Mouse (Mus musculus) spleen, adult 2 months (tissue): ENCODE results near the gene Slc2a13. TPM values are rescaled to one million over a fixed set of nuclear protein-coding genes. Genes with fewer than 3 reads are reported as not detected.

Experiments
- DNase-seq, 2 experiments: peaks; one replicate each; pipeline versions ENCODE4 v3.0.0 to v3.0.0-alpha.2; 2012 to 2021; ENCODE audit warnings: low spot score in 2 of 2, low read depth in 1 of 2
- H3K27ac ChIP-seq: fragments of 200-500 bp; 2 replicates; pipeline ENCODE4 v1.5.1; 2012; ENCODE audit warnings: low read length, inconsistent platforms; ENCODE audit not compliant: insufficient read depth
- H3K27me3 ChIP-seq: fragments of 200-500 bp; 2 replicates; pipeline ENCODE4 v1.6.1; 2012; ENCODE audit warnings: mild to moderate bottlenecking, moderate library complexity, low read length, inconsistent platforms; ENCODE audit not compliant: control insufficient read depth, insufficient read depth
- H3K36me3 ChIP-seq: fragments of 200-500 bp; 2 replicates; pipeline ENCODE4 v1.6.1; 2012; ENCODE audit warnings: mild to moderate bottlenecking, low read length, inconsistent platforms; ENCODE audit not compliant: control insufficient read depth, insufficient read depth
- H3K4me1 ChIP-seq: fragments of 200-500 bp; 2 replicates; pipeline ENCODE4 v1.6.1; 2011; ENCODE audit warnings: inconsistent platforms; ENCODE audit not compliant: control insufficient read depth, insufficient read depth, insufficient read length
- H3K4me3 ChIP-seq: fragments of 200-500 bp; 2 replicates; pipeline ENCODE4 v1.5.1; 2011; ENCODE audit warnings: mild to moderate bottlenecking, inconsistent platforms; ENCODE audit not compliant: insufficient read depth, insufficient read length; ENCODE audit errors: extremely low read depth
- CTCF ChIP-seq: fragments of 200-500 bp; IDR thresholded peaks from 2 replicates; pipeline ENCODE4 v1.5.1; 2011; ENCODE audit warnings: mild to moderate bottlenecking, inconsistent platforms; ENCODE audit not compliant: insufficient read depth, insufficient read length, insufficient replicate concordance; ENCODE audit errors: extremely low read depth
- POLR2A ChIP-seq: fragments of 200-500 bp; IDR thresholded peaks from 2 replicates; pipeline ENCODE4 v1.6.1; 2011; ENCODE audit warnings: low read depth, low read length, inconsistent platforms
- WGBS: fragments of 180-500 bp; shearing (Covaris S2); methylation state at CpG from one replicate; pipeline ENCODE4 v1.1.7; 2018; 5-methylcytosine and 5-hydroxymethylcytosine counted together
- polyA plus RNA-seq: library from polyadenylated mRNA; depleted of rRNA; stranded (reverse); fragments of >200 nt; gene quantifications from 2 replicates; pipeline ENCODE4 v1.2.3, GENCODE M21; 2012

Gene Slc2a13
- polyA plus RNA-seq, 1 experiment: 0.30 TPM

- DNase-seq: no peak
- Histone ChIP-seq H3K36me3 (no peaks in the 10 kb centered on the region), H3K4me3 (no peak overlapping the region), H3K27me3 (no peaks in the 10 kb centered on the region), H3K27ac (no peak overlapping the region), H3K4me1 (no peaks in the 10 kb centered on the region)
- TF ChIP-seq POLR2A (no peak), CTCF (no peak)
- WGBS: 88% methylated on average over 19 of the region's 19 CpGs
Observed at GRCm38 (mm10) chr15:91314402-91315318, 258.4 kb downstream of the Slc2a13 start.

GRCm38 (mm10) chr15:91304296-91304852 lies 268.7 kb downstream of the Slc2a13 start:
- WGBS: 57% methylated on average over 7 of the region's 7 CpGs
- DNase-seq: no peak
- TF ChIP-seq POLR2A: no peak
- no peak for TF ChIP-seq CTCF

GRCm38 (mm10) chr15:91301366-91301765 lies 271.7 kb downstream of the Slc2a13 start:
- whole genome bisulfite sequencing: 1% methylated on average over 3 of the region's 3 CpGs
- H3K4me3 ChIP-seq: no peak overlapping the region
- no peaks in the 10 kb centered on the region for H3K36me3 ChIP-seq
- no peaks in the 10 kb centered on the region for H3K27me3 ChIP-seq
- H3K27ac ChIP-seq: no peak overlapping the region
- H3K4me1 ChIP-seq: no peaks in the 10 kb centered on the region
- no peak for TF ChIP-seq POLR2A
- peak; percentile 55; the same call in 1 of the 2 replicates for TF ChIP-seq CTCF
- peak; percentile 4 to 58 for DNase-seq

More at GRCm38 (mm10) chr15:91304296-91304852, 268.7 kb downstream of the Slc2a13 start:
- Histone ChIP-seq H3K27ac (no peak overlapping the region), H3K4me1 (no peaks in the 10 kb centered on the region), H3K4me3 (no peak overlapping the region), H3K27me3 (no peaks in the 10 kb centered on the region), H3K36me3 (no peaks in the 10 kb centered on the region)

- H3K36me3 ChIP-seq: no peaks in the 10 kb centered on the region
- no peaks in the 10 kb centered on the region for H3K27me3 ChIP-seq
- H3K27ac ChIP-seq: no peak overlapping the region
- H3K4me3 ChIP-seq: no peak overlapping the region
- 87% methylated on average over 11 of the region's 11 CpGs for WGBS
- no peak for DNase-seq
- TF ChIP-seq POLR2A (no peak), CTCF (no peak)
- no peaks in the 10 kb centered on the region for H3K4me1 ChIP-seq
Observed at GRCm38 (mm10) chr15:91299319-91299835, 273.7 kb downstream of the Slc2a13 start.

GRCm38 (mm10) chr15:91283418-91283817 lies 289.6 kb downstream of the Slc2a13 start:
- 75% methylated on average over 3 of the region's 3 CpGs for WGBS
- no peak overlapping the region for H3K4me3 ChIP-seq
- H3K27me3 ChIP-seq: no peaks in the 10 kb centered on the region
- H3K27ac ChIP-seq: no peak overlapping the region
- no peaks in the 10 kb centered on the region for H3K4me1 ChIP-seq
- H3K36me3 ChIP-seq: no peaks in the 10 kb centered on the region
- no peak for DNase-seq
- TF ChIP-seq POLR2A (no peak), CTCF (no peak)

GRCm38 (mm10) chr15:91282822-91283221 lies 290.2 kb downstream of the Slc2a13 start:
- no peak for DNase-seq
- no peak for TF ChIP-seq POLR2A
- no peak for TF ChIP-seq CTCF
- WGBS: 87% methylated on average over 7 of the region's 7 CpGs

More at GRCm38 (mm10) chr15:91282822-91283221, 290.2 kb downstream of the Slc2a13 start:
- Histone ChIP-seq H3K36me3 (no peaks in the 10 kb centered on the region), H3K4me1 (no peaks in the 10 kb centered on the region), H3K4me3 (no peak overlapping the region), H3K27me3 (no peaks in the 10 kb centered on the region), H3K27ac (no peak overlapping the region)
